Mouse (Mus musculus) adrenal gland, adult 8-10 months (tissue): ENCODE measurements around the gene Rnf20. TPM values are rescaled to one million over a fixed set of nuclear protein-coding genes. Genes with fewer than 3 reads are reported as not detected.
"Not testable (repeated sequence)": the region's sequence is repeated elsewhere in the genome, so short reads cannot be mapped to it uniquely, and the experiment has no call there.

Experiments
- DNase-seq: peaks from one replicate; pipeline ENCODE4 v3.0.0; 2022
- total RNA-seq, 4 experiments: library from RNA; stranded (reverse); gene quantifications; 2 replicates each; pipeline ENCODE4 v1.2.4; 2022

Gene Rnf20
- total RNA-seq: 10 to 100 TPM; 49.8 to 70.1 (median 61.7) TPM

DNA sequence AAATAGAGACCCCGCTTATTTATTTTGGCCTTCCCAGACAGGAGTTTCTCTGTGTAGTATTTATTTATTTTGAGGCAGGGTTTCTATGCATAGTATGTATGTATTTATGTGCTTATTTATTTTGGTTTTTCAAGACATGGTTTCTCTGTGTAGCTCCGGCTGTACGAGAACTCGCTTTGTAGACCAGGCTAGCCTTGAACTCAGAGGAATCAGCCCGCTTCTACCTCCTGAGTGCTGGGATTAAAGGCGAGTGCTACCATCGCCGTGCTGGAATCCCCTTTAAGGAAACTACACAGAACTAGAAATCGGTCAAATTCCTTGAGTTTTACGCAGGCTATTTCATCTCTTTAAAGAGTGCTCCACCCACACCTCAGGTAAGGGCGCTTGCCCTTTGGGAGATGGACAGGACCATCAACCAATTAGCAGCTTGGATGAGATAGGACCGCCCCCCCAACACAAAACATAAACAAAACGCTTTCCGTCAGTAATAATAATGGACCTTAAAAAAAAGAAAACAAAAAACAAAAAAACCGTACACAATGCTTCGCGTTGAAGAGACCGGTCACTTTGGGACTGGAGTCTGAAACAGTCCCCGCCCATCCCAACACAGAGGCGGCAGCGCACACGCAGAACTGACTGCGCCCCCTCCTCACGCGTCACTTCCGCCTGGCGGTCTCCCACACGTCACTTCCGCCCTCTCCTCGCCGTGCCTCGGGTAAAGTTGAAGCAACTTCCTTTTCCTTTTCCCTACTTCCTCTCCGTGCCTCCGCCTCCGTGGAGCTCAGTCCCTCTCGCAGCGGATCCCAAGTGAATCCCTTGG is at the start of gene Rnf20:
TSS of gene Rnf20 (plus strand) at position 688 of the 820 bp plus-strand sequence.
- DNase-seq: peak; percentile 95

DNA sequence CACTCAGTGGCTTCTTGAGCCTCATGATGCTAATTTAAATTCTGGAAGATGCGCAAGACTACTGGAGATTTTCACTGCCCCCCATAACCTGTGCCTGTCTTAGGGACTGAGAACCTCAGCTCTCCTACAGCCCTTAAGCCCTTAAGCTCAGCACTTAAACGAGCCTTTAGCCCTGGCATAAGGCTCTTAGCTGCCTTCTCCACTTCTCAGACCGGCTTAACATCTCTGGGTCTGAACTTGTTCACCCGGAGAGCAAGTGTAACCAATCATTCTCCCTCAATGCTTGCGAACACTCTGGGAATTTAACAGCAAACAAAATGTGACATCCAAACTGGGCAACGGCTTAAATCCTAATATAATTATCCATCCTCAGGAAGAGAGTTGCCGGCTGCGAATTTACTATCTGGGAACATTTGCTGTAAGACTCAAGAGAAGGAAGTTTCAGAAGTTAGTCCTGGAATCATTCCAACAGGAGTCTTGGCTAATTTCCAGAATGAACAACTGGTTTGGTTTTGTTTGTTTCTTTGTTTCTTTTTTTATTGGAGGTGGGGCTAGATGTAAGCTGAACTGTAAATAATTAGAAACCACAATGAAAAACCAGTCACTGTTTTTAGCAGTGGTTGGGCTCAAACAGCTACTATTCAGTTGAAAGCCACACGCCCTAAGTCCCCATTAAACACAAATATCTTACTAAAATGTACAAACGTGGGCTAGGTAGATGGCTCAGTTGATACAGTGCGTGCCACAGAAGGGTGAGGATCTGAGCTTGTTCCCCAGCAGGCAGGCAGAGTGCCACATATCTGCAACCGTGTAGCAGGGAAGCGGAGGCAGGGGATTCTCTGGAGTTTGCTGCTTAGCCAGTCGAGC is 47.6 kb upstream of the Rnf20 start:
- no peak for DNase-seq

- DNase-seq: no peak
Measured at GRCm38 (mm10) chr4:49585524-49586101, 46.2 kb upstream of the Rnf20 start.

DNA sequence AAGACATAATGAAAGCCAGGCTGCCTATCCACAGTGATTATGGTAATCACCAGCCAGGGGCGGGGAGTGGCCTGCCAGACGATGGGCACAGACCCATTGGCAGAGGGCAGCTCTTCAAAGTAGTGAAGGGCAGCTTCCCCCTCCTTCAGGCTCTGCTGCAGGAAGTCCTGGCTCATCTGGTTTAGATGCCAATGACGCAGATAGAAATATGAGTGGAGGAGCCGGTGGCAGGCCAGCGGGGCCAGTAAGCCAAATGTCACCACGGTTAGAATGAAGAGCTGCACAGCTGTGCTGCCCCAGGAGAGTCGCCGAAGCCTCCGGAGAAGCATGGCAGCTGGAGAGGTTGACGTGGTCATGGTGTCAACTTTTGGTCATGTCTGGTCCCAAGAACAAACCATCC is 45.0 kb upstream of the Rnf20 start:
- DNase-seq: no peak

- DNase-seq: no peak
Measured at GRCm38 (mm10) chr4:49590152-49590551, 41.7 kb upstream of the Rnf20 start.

GRCm38 (mm10) chr4:49596846-49597182 is 35.0 kb upstream of the Rnf20 start:
- peak; percentile 19 for DNase-seq

- peak; percentile 27 for DNase-seq
Measured at GRCm38 (mm10) chr4:49597183-49598100, 34.4 kb upstream of the Rnf20 start, which contains the start of gene Tmem246. Gene Tmem246, minus strand, starts transcription at chr4:49597876.

DNA sequence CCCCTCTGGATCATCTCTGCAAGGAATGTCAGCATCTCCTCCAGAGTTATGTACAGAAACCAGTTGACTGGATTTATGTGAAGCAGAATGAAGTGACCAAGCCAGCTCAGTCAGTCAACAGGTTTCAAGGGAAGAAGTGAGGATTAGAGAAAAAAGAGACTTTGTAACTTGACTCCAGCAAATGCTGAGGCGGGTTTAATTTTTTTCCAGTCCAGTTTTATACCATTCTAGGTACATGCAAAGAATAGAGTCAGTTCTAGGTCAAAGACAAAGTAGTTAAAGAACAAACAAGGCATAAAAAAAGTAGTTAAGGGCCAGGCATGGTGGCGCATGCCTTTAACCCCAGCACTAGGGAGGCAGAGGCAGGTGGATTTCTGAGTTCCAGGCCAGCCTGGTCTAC is 28.6 kb upstream of the Rnf20 start:
- no peak for DNase-seq

- DNase-seq: no peak
Measured at GRCm38 (mm10) chr4:49604016-49604546, 27.7 kb upstream of the Rnf20 start.

DNA sequence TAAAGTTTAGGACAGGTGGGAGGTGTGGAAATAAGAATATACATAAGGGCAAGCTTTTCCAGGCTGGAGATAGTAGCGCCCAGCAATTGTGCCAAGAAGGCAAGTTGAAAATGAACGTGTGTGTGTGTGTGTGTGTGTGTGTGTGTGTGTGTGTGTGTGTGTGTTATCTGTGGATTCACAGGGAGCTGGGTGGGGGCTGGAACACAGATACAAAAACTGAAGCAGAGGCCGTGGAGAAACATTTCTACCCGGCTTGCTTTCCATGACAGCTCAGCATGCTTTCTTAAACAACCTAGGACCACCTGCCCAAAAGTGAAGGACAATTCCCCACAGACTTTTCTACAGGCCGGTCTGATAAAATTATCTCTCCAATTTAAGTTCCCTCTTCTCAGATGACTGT is 27.2 kb upstream of the Rnf20 start:
- no peak for DNase-seq

DNA sequence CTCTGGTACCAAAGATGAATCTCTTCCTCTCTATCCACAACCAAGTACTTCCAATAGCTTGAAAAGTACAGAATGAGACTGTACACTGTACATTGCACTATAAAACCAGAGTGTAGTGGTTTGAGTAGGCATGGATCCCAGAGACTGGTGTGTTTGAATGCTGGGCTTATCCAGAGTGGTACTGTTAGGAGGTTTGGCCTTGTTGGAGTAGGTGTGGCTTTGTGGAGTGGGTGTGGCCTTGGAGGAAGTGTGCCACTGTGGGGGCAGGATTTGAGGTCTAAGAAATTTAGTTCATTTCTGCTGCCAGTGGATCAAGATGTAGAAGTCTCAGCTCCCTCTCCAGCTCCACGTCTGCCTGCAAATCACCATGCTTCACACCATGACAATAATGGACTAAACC is 26.3 kb upstream of the Rnf20 start:
- DNase-seq: no peak

DNA sequence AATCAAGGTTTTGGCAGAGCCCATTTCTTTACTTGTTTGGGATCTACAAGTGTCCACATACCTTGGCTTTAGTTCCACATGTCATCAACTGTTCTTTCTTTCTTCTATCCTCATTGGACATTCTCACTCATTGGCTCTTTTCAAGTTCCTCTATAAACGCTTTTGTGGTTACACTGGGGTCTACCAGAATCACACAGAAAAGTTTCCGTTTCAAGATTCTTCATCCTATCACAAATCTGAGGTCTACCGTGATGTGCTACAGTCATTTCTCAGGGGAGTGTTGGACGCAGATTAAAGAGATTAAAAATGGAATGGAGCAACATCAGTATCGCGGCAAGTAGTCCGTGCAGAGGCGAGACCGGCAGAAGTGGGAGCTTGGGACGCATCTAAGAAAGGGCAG is 14.9 kb upstream of the Rnf20 start:
- DNase-seq: no peak

DNA sequence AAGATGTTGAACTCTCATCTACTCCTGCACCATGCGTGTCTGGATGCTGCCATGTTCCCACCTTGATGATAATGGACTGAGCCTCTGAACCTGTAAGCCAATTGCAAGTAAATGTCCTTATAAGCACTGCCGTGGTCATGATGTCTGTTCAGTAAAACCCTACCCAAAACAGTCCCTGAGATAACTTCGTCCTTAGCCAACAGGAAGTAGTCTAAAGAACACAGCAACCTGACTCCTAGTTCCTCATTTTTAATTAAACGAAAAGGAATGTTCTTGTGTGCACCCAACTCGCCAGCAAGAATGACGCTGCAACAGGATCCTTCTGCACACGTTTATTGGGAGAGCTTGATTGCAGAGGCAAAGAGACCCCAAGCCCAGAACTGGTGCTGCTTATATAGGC is 11.9 kb upstream of the Rnf20 start:
- DNase-seq: not testable (repeated sequence)

DNA sequence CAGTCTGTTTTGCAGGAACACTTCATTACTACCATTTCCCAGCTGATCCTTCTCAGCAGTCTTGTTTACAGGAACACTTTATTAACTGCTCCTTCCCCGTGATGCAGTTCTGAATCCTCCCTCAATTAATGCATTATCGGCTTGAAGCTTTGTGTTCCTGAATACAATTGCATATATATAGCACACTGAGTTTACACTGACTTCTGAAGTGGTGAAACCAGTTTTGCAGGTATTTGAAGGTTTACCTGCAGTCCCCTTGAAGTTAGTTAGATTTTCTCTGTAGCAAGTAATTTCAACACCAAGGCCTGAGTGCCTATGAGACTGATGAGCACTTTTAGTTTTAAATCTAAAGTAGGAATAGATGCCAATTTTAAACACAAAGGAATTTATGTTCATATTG is 9.5 kb upstream of the Rnf20 start:
- no peak for DNase-seq

- no peak for DNase-seq
Measured at GRCm38 (mm10) chr4:49623916-49624315, 7.9 kb upstream of the Rnf20 start.

DNA sequence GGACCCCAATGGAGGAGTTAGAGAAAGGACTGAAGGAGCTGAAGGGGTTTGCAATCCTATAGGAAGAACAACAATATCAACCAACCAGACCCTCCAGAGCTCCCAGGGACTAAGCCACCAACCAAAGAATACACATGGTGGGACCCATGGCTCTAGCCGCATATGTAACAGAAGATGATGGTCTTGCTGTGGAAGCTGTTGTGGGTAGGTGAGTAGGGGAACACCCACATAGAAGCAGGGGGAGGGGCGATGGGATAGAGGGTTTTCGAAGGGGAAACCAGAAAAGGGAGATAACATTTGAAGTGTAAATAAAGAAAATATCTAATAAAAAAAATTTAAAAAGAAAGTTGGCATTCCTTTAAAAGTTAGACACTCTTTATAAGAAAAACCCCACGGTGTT is 6.8 kb upstream of the Rnf20 start:
- DNase-seq: not testable (repeated sequence)

DNA sequence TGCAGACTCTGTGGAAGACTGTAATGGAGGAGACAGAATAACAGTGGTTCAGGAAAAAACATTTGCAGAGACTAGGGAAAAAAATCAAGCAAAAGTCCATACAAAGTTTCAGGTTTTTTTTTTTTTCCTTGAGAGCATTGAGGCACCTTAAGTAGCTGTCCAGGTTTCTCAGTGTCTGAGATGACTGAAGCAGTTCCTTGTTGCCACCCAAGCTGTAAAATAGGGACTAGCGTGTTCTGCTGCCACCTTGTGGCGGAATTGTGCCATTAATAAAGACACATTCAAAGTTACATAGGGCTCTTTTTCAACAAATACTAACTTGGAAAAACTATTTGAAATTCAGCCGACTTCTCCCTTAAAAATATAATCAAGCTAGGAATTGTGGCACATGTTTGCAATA is 4.8 kb upstream of the Rnf20 start:
- DNase-seq: peak; percentile 41

- no peak for DNase-seq
Measured at GRCm38 (mm10) chr4:49628941-49629340, 2.9 kb upstream of the Rnf20 start.

GRCm38 (mm10) chr4:49632139-49632481 is 304 bp downstream of the Rnf20 start:
- DNase-seq: no peak

DNA sequence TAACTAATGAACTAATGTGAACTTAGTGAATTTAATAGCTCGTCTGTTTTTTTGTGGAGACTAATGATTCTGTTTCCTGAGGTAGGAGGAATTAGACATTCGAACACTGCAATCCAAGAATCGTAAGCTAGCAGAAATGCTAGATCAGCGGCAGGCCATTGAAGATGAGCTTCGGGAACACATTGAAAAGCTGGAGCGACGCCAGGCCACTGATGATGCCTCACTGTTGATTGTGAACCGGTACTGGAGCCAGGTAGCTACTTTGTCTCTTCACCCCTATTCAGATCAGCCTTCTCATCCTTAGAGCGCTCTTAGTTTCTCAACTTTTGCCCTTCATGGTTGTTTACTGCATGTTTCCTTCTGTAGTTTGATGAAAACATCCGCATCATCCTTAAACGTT is 6.0 kb downstream of the Rnf20 start:
- no peak for DNase-seq

DNA sequence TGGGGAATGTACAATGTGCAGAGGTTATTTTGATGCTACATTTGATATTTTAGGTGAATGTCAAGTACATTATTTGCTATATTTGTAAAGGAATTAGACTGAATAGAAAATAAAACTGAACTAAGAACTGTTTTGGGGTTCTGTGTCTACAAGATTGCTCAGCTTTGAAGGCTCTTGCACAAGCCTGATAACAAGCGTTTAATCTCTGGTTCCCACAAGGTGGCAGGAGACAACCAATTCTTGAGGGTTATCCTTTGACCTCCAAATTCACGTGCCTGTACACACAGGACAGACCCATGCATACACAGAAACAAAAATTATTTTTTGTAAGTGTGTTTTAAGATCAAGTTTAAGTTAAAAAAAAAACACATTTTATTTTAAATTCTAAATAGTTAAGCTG is 8.1 kb downstream of the Rnf20 start:
- no peak for DNase-seq

GRCm38 (mm10) chr4:49659421-49659820 is 27.6 kb downstream of the Rnf20 start:
- no peak for DNase-seq
